Mouse (Mus musculus) liver, postnatal 0 days (tissue): ENCODE results near the gene Acad9.

Experiments
- CTCF ChIP-seq: sonication (generic); IDR thresholded peaks from 2 replicates; pipeline ENCODE4 v1.5.1; 2016; ENCODE audit warnings: antibody characterized with exemption, low read depth
- EP300 ChIP-seq: IDR thresholded peaks from 2 replicates; pipeline ENCODE4 v1.6.1; 2016; ENCODE audit warnings: antibody characterized with exemption, low read depth, mild to moderate bottlenecking

DNA sequence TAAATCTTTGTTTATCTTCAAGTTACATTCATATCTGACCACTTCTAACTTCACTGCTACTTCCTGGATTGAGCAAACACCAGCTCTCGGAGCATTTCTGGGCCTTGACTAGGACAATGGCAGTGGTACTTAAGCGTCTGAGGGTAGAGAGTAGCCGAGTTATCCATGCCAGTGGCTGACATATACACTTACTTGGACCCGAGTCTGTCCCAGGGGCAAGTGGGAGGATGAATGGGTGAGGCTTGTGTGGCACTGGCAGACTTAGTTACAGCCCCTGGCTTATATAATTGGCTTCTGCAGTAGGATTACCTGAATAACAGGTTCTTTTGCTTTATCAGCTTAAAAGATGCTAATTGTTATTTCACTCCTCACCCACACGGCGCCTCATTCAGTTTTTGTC, 2.0 kb downstream of the Acad9 start:
- no peak for TF ChIP-seq CTCF
- TF ChIP-seq EP300: no peak
